Mouse (Mus musculus): ENCODE results near the gene 2310057M21Rik. TPM values are rescaled to one million over a fixed set of nuclear protein-coding genes. Genes with fewer than 3 reads are reported as not detected.
"Not testable (repeated sequence)": the region's sequence is repeated elsewhere in the genome, so short reads cannot be mapped to it uniquely, and the experiment has no call there.

2310057M21Rik gene
- polyA plus RNA-seq, 2 experiments, result 15.0 to 19.6 TPM

GRCm38 (mm10) chr7:131409321-131409987 lies 46.9 kb upstream of the 2310057M21Rik start:
- Histone ChIP-seq H3K4me1 (ENCODE audit: control insufficient read depth, insufficient read depth, low read length) (peaks cover 18% of the 10 kb centered on the region), H3K27me3 (ENCODE audit: control insufficient read depth, insufficient read depth, low read length) (no peaks in the 10 kb centered on the region), H3K4me2 (replicated peaks; ENCODE audit: low read depth, low read length, severe bottlenecking) (peak overlapping the region; percentile 83), H3K27ac (replicated peaks; ENCODE audit: low read depth, low read length) (no peak overlapping the region), H3K4me3 (replicated peaks; ENCODE audit: low read length) (peak overlapping the region; percentile 90), H3K9me3 (ENCODE audit: control insufficient read depth, low read length) (no peaks in the 10 kb centered on the region), H3K9ac (ENCODE audit: low read depth, low read length, severe bottlenecking) (peak overlapping the region; percentile 92), H3K36me3 (ENCODE audit: control insufficient read depth, insufficient read depth, low read length) (no peaks in the 10 kb centered on the region)
- TF ChIP-seq POLR2A (IDR thresholded peaks at IDR 0.05; ENCODE audit: borderline replicate concordance, extremely low read depth, insufficient read depth, insufficient read length), result no peak
- WGBS, result 5% methylated on average over 16 of the region's 16 CpGs
- DNase-seq (ENCODE audit: low spot score) (peak; percentile 10), ATAC-seq (ENCODE audit: low FRiP score, low read depth) (no peak)

GRCm38 (mm10) chr7:131391761-131392160 lies 29.2 kb upstream of the 2310057M21Rik start:
- not testable (repeated sequence) for DNase-seq (ENCODE audit: low spot score); H3K4me3 ChIP-seq (replicated peaks; ENCODE audit: low read length); H3K4me2 ChIP-seq (replicated peaks; ENCODE audit: low read depth, low read length, severe bottlenecking); H3K9me3 ChIP-seq (ENCODE audit: control insufficient read depth, low read length); H3K4me1 ChIP-seq (ENCODE audit: control insufficient read depth, insufficient read depth, low read length); H3K27ac ChIP-seq (replicated peaks; ENCODE audit: low read depth, low read length); ATAC-seq (ENCODE audit: low FRiP score, low read depth); H3K27me3 ChIP-seq (ENCODE audit: control insufficient read depth, insufficient read depth, low read length); H3K9ac ChIP-seq (ENCODE audit: low read depth, low read length, severe bottlenecking)
- H3K36me3 ChIP-seq (ENCODE audit: control insufficient read depth, insufficient read depth, low read length), result peaks cover 37% of the 10 kb centered on the region
- 87% methylated on average over 6 of the region's 7 CpGs for WGBS

GRCm38 (mm10) chr7:131371880-131372651 lies 9.5 kb upstream of the 2310057M21Rik start:
- DNase-seq (ENCODE audit: low spot score) (peak; percentile 6), ATAC-seq (ENCODE audit: low FRiP score, low read depth) (no peak)
- Histone ChIP-seq H3K9ac (ENCODE audit: low read depth, low read length, severe bottlenecking) (peak overlapping the region; percentile 90), H3K36me3 (ENCODE audit: control insufficient read depth, insufficient read depth, low read length) (peaks cover 8% of the 10 kb centered on the region), H3K4me3 (replicated peaks; ENCODE audit: low read length) (peak overlapping the region; percentile 77), H3K27me3 (ENCODE audit: control insufficient read depth, insufficient read depth, low read length) (no peaks in the 10 kb centered on the region), H3K27ac (replicated peaks; ENCODE audit: low read depth, low read length) (no peak overlapping the region), H3K4me1 (ENCODE audit: control insufficient read depth, insufficient read depth, low read length) (peaks cover 10% of the 10 kb centered on the region; the same call in 1 of the 2 replicates), H3K9me3 (ENCODE audit: control insufficient read depth, low read length) (no peaks in the 10 kb centered on the region), H3K4me2 (replicated peaks; ENCODE audit: low read depth, low read length, severe bottlenecking) (peak overlapping the region; percentile 69)
- TF ChIP-seq POLR2A (IDR thresholded peaks at IDR 0.05; ENCODE audit: borderline replicate concordance, extremely low read depth, insufficient read depth, insufficient read length), result no peak
- 71% methylated on average over 9 of the region's 9 CpGs for WGBS

GRCm38 (mm10) chr7:131371470-131371860 lies 8.9 kb upstream of the 2310057M21Rik start:
- H3K4me2 ChIP-seq (replicated peaks; ENCODE audit: low read depth, low read length, severe bottlenecking), result peak overlapping the region; percentile 69
- no peaks in the 10 kb centered on the region for H3K27me3 ChIP-seq (ENCODE audit: control insufficient read depth, insufficient read depth, low read length)
- H3K4me3 ChIP-seq (replicated peaks; ENCODE audit: low read length), result peak overlapping the region; percentile 77
- H3K4me1 ChIP-seq (ENCODE audit: control insufficient read depth, insufficient read depth, low read length), result peaks cover 10% of the 10 kb centered on the region; the same call in 1 of the 2 replicates
- 9% methylated on average over 9 of the region's 9 CpGs for WGBS
- no peak for TF ChIP-seq POLR2A (IDR thresholded peaks at IDR 0.05; ENCODE audit: borderline replicate concordance, extremely low read depth, insufficient read depth, insufficient read length)
- DNase-seq (ENCODE audit: low spot score) (no peak), ATAC-seq (ENCODE audit: low FRiP score, low read depth) (no peak)
- H3K9ac ChIP-seq (ENCODE audit: low read depth, low read length, severe bottlenecking), result peak overlapping the region; percentile 90
- peaks cover 8% of the 10 kb centered on the region for H3K36me3 ChIP-seq (ENCODE audit: control insufficient read depth, insufficient read depth, low read length)
- H3K27ac ChIP-seq (replicated peaks; ENCODE audit: low read depth, low read length), result peak overlapping the region; percentile 90
- H3K9me3 ChIP-seq (ENCODE audit: control insufficient read depth, low read length), result no peaks in the 10 kb centered on the region

GRCm38 (mm10) chr7:131370648-131371469 lies 8.3 kb upstream of the 2310057M21Rik start, which contains the start of gene Pstk:
Gene Pstk (plus strand): TSS chr7:131371141.
- H3K27ac ChIP-seq (replicated peaks; ENCODE audit: low read depth, low read length), result peak within 1 kb of the TSS; percentile 90
- peak within 1 kb of the TSS; percentile 77 for H3K4me3 ChIP-seq (replicated peaks; ENCODE audit: low read length)
- no peaks in the 10 kb centered on the region for H3K9me3 ChIP-seq (ENCODE audit: control insufficient read depth, low read length)
- 4% methylated on average over 46 of the region's 47 CpGs for WGBS
- peak; percentile 79 for DNase-seq (ENCODE audit: low spot score)
- no peaks in the 10 kb centered on the region for H3K27me3 ChIP-seq (ENCODE audit: control insufficient read depth, insufficient read depth, low read length)
- peak within 1 kb of the TSS; percentile 69 for H3K4me2 ChIP-seq (replicated peaks; ENCODE audit: low read depth, low read length, severe bottlenecking)
- TF ChIP-seq POLR2A (IDR thresholded peaks at IDR 0.05; ENCODE audit: borderline replicate concordance, extremely low read depth, insufficient read depth, insufficient read length), result peak; percentile 72; the same call in 1 of the 2 replicates
- ATAC-seq (ENCODE audit: low FRiP score, low read depth), result peak; percentile 93
- H3K4me1 ChIP-seq (ENCODE audit: control insufficient read depth, insufficient read depth, low read length), result peaks cover 10% of the 10 kb centered on the region; the same call in 1 of the 2 replicates
- peak within 1 kb of the TSS; percentile 90 for H3K9ac ChIP-seq (ENCODE audit: low read depth, low read length, severe bottlenecking)
- peaks cover 8% of the 10 kb centered on the region for H3K36me3 ChIP-seq (ENCODE audit: control insufficient read depth, insufficient read depth, low read length)

All from limb, embryonic 14.5 days (tissue).